Mouse (Mus musculus): ENCODE data around the gene Rpp40. TPM values are rescaled to one million over a fixed set of nuclear protein-coding genes. Genes with fewer than 3 reads are reported as not detected.

Gene Rpp40
- polyA plus RNA-seq, 1 experiment from 2014 or later, result 8.6 TPM

- H3K4me2 ChIP-seq, result 0 out of 2 replicates have a peak overlapping the region, but pooled peaks have one; percentile 4
- H3K27me3 ChIP-seq, result no peaks in the 10 kb centered on the region
- 27% methylated on average over 15 of the region's 15 CpGs for WGBS
- no peaks in the 10 kb centered on the region for H3K36me3 ChIP-seq
- H3K4me3 ChIP-seq, result no peak overlapping the region
- H3K9ac ChIP-seq, result no peak overlapping the region; the same call in 1 of the 2 replicates
- H3K27ac ChIP-seq, result no peak overlapping the region
- peaks cover 5% of the 10 kb centered on the region; the same call in 1 of the 2 replicates for H3K4me1 ChIP-seq (replicated peaks)
- no peak for ATAC-seq (replicated peaks; ENCODE audit: insufficient number of reproducible peaks, insufficient read depth, low FRiP score, low read depth)
- H3K9me3 ChIP-seq (replicated peaks), result no peaks in the 10 kb centered on the region
Measured at GRCm38 (mm10) chr13:35886121-35886725, 19.9 kb downstream of the Rpp40 start.

GRCm38 (mm10) chr13:35880555-35881046, 25.6 kb downstream of the Rpp40 start:
- no peak for ATAC-seq (replicated peaks; ENCODE audit: insufficient number of reproducible peaks, insufficient read depth, low FRiP score, low read depth)

GRCm38 (mm10) chr13:35879519-35879918, 26.6 kb downstream of the Rpp40 start:
- no peaks in the 10 kb centered on the region; the same call in 1 of the 2 replicates for H3K4me1 ChIP-seq (replicated peaks)
- H3K4me2 ChIP-seq, result no peak overlapping the region
- H3K9ac ChIP-seq, result no peak overlapping the region; the same call in 1 of the 2 replicates
- H3K36me3 ChIP-seq, result peaks cover 4% of the 10 kb centered on the region; the same call in 1 of the 2 replicates
- H3K4me3 ChIP-seq, result no peak overlapping the region
- 75% methylated on average over 5 of the region's 5 CpGs for WGBS
- H3K9me3 ChIP-seq (replicated peaks), result no peaks in the 10 kb centered on the region
- H3K27me3 ChIP-seq, result no peaks in the 10 kb centered on the region
- no peak overlapping the region for H3K27ac ChIP-seq
- no peak for ATAC-seq (replicated peaks; ENCODE audit: insufficient number of reproducible peaks, insufficient read depth, low FRiP score, low read depth)

More at GRCm38 (mm10) chr13:35880555-35881046, 25.6 kb downstream of the Rpp40 start:
- Histone ChIP-seq H3K27me3 (no peaks in the 10 kb centered on the region), H3K4me1 (replicated peaks) (no peaks in the 10 kb centered on the region; the same call in 1 of the 2 replicates), H3K4me3 (no peak overlapping the region), H3K36me3 (no peaks in the 10 kb centered on the region), H3K4me2 (no peak overlapping the region), H3K9me3 (replicated peaks) (no peaks in the 10 kb centered on the region), H3K9ac (no peak overlapping the region), H3K27ac (no peak overlapping the region)
- 77% methylated on average over 6 of the region's 6 CpGs for WGBS

- H3K4me3 ChIP-seq, result no peak overlapping the region
- ATAC-seq (replicated peaks; ENCODE audit: insufficient number of reproducible peaks, insufficient read depth, low FRiP score, low read depth), result no peak
- H3K36me3 ChIP-seq, result peaks cover 7% of the 10 kb centered on the region; the same call in 1 of the 2 replicates
Measured at GRCm38 (mm10) chr13:35879068-35879467, 27.1 kb downstream of the Rpp40 start.

GRCm38 (mm10) chr13:35878282-35878681, 27.9 kb downstream of the Rpp40 start:
- Histone ChIP-seq H3K9me3 (replicated peaks) (no peaks in the 10 kb centered on the region), H3K4me2 (no peak overlapping the region)
- 42% methylated on average over 1 of the region's 1 CpGs for WGBS

More at GRCm38 (mm10) chr13:35879068-35879467, 27.1 kb downstream of the Rpp40 start:
- WGBS, result 49% methylated on average over 5 of the region's 5 CpGs
- Histone ChIP-seq H3K27ac (no peak overlapping the region), H3K4me1 (replicated peaks) (no peaks in the 10 kb centered on the region; the same call in 1 of the 2 replicates), H3K27me3 (no peaks in the 10 kb centered on the region), H3K9me3 (replicated peaks) (no peaks in the 10 kb centered on the region), H3K4me2 (no peak overlapping the region), H3K9ac (no peak overlapping the region)

GRCm38 (mm10) chr13:35875396-35875795, 30.8 kb downstream of the Rpp40 start:
- Histone ChIP-seq H3K36me3 (peaks cover 7% of the 10 kb centered on the region; the same call in 1 of the 2 replicates), H3K4me3 (no peak overlapping the region), H3K27ac (no peak overlapping the region), H3K9me3 (replicated peaks) (no peaks in the 10 kb centered on the region), H3K9ac (no peak overlapping the region), H3K4me1 (replicated peaks) (peaks cover 4% of the 10 kb centered on the region; the same call in 1 of the 2 replicates), H3K4me2 (no peak overlapping the region), H3K27me3 (no peaks in the 10 kb centered on the region)
- WGBS, result 90% methylated on average over 5 of the region's 5 CpGs
- ATAC-seq (replicated peaks; ENCODE audit: insufficient number of reproducible peaks, insufficient read depth, low FRiP score, low read depth), result no peak

More at GRCm38 (mm10) chr13:35878282-35878681, 27.9 kb downstream of the Rpp40 start:
- ATAC-seq (replicated peaks; ENCODE audit: insufficient number of reproducible peaks, insufficient read depth, low FRiP score, low read depth), result no peak
- H3K27me3 ChIP-seq, result no peaks in the 10 kb centered on the region
- H3K27ac ChIP-seq, result no peak overlapping the region
- no peak overlapping the region for H3K4me3 ChIP-seq
- H3K9ac ChIP-seq, result no peak overlapping the region
- peaks cover 7% of the 10 kb centered on the region; the same call in 1 of the 2 replicates for H3K36me3 ChIP-seq
- H3K4me1 ChIP-seq (replicated peaks), result no peaks in the 10 kb centered on the region; the same call in 1 of the 2 replicates

GRCm38 (mm10) chr13:35871107-35871506, 35.1 kb downstream of the Rpp40 start:
- Histone ChIP-seq H3K27ac (no peak overlapping the region), H3K4me3 (no peak overlapping the region), H3K4me1 (replicated peaks) (peaks cover 11% of the 10 kb centered on the region; the same call in 1 of the 2 replicates), H3K36me3 (peaks cover 7% of the 10 kb centered on the region; the same call in 1 of the 2 replicates), H3K9ac (no peak overlapping the region), H3K4me2 (no peak overlapping the region), H3K9me3 (replicated peaks) (no peaks in the 10 kb centered on the region), H3K27me3 (no peaks in the 10 kb centered on the region)
- WGBS, result 59% methylated on average over 3 of the region's 3 CpGs
- ATAC-seq (replicated peaks; ENCODE audit: insufficient number of reproducible peaks, insufficient read depth, low FRiP score, low read depth), result no peak

- Histone ChIP-seq H3K4me3 (no peak overlapping the region), H3K4me1 (replicated peaks) (peaks cover 11% of the 10 kb centered on the region; the same call in 1 of the 2 replicates), H3K4me2 (no peak overlapping the region), H3K9ac (no peak overlapping the region), H3K9me3 (replicated peaks) (no peaks in the 10 kb centered on the region), H3K36me3 (peaks cover 7% of the 10 kb centered on the region; the same call in 1 of the 2 replicates), H3K27ac (no peak overlapping the region), H3K27me3 (no peaks in the 10 kb centered on the region)
- no peak for ATAC-seq (replicated peaks; ENCODE audit: insufficient number of reproducible peaks, insufficient read depth, low FRiP score, low read depth)
- 84% methylated on average over 8 of the region's 8 CpGs for WGBS
Measured at GRCm38 (mm10) chr13:35870659-35871058, 35.5 kb downstream of the Rpp40 start.

- Histone ChIP-seq H3K27me3 (no peaks in the 10 kb centered on the region), H3K4me2 (no peak overlapping the region), H3K9ac (no peak overlapping the region), H3K4me1 (replicated peaks) (peaks cover 9% of the 10 kb centered on the region; the same call in 1 of the 2 replicates), H3K9me3 (replicated peaks) (no peaks in the 10 kb centered on the region), H3K36me3 (peaks cover 13% of the 10 kb centered on the region; the same call in 1 of the 2 replicates), H3K27ac (peak overlapping the region; percentile 31; the same call in 1 of the 2 replicates), H3K4me3 (no peak overlapping the region)
- 26% methylated on average over 8 of the region's 8 CpGs for WGBS
- ATAC-seq (replicated peaks; ENCODE audit: insufficient number of reproducible peaks, insufficient read depth, low FRiP score, low read depth), result 0 out of 2 replicates have a peak, but pooled peaks have one; percentile 60
Measured at GRCm38 (mm10) chr13:35860916-35861315, 45.2 kb downstream of the Rpp40 start.

GRCm38 (mm10) chr13:35857486-35857885, 48.7 kb downstream of the Rpp40 start:
- Histone ChIP-seq H3K4me1 (replicated peaks) (peaks cover 9% of the 10 kb centered on the region), H3K27ac (no peak overlapping the region), H3K36me3 (no peaks in the 10 kb centered on the region; the same call in 1 of the 2 replicates), H3K9ac (no peak overlapping the region), H3K4me3 (no peak overlapping the region), H3K4me2 (no peak overlapping the region), H3K27me3 (no peaks in the 10 kb centered on the region), H3K9me3 (replicated peaks) (no peaks in the 10 kb centered on the region)
- ATAC-seq (replicated peaks; ENCODE audit: insufficient number of reproducible peaks, insufficient read depth, low FRiP score, low read depth), result no peak
- 80% methylated on average over 7 of the region's 7 CpGs for WGBS

GRCm38 (mm10) chr13:35852851-35853575, 53.1 kb downstream of the Rpp40 start:
- Histone ChIP-seq H3K4me1 (replicated peaks) (peaks cover 3% of the 10 kb centered on the region; the same call in 1 of the 2 replicates), H3K9ac (no peak overlapping the region), H3K9me3 (replicated peaks) (no peaks in the 10 kb centered on the region), H3K36me3 (no peaks in the 10 kb centered on the region), H3K4me3 (no peak overlapping the region), H3K4me2 (no peak overlapping the region), H3K27ac (no peak overlapping the region), H3K27me3 (no peaks in the 10 kb centered on the region)
- WGBS, result 89% methylated on average over 2 of the region's 2 CpGs
- no peak for ATAC-seq (replicated peaks; ENCODE audit: insufficient number of reproducible peaks, insufficient read depth, low FRiP score, low read depth)
